Mouse (Mus musculus) heart, embryonic 16.5 days (tissue): Measurements from ENCODE around the gene Tlr5. TPM values are rescaled to one million over a fixed set of nuclear protein-coding genes. Genes with fewer than 3 reads are reported as not detected.
A peak's percentile ranks its signal among the peaks of the same experiment; 100 is the strongest.

Experiments
- ATAC-seq: fragments of 200-750 bp; cut with Nextera tagmentation; replicated peaks from 2 replicates; pipeline ENCODE4 v1.8.0; 2017; ENCODE audit warnings: moderate number of reproducible peaks; ENCODE audit not compliant: insufficient read depth, low FRiP score; ENCODE audit errors: extremely low read depth
- H3K27ac ChIP-seq: fragments of 300-500 bp; sonication (generic); 2 replicates; pipeline ENCODE4 v1.5.1; 2014; ENCODE audit warnings: mild to moderate bottlenecking, low read length, control low read depth, moderate library complexity
- H3K27me3 ChIP-seq: fragments of 300-500 bp; sonication (generic); 2 replicates; pipeline ENCODE4 v1.6.1; 2014; ENCODE audit warnings: low read length, mixed read lengths; ENCODE audit not compliant: control insufficient read depth, insufficient read depth
- H3K36me3 ChIP-seq: fragments of 300-500 bp; sonication (generic); 2 replicates; pipeline ENCODE4 v1.6.1; 2014; ENCODE audit not compliant: control insufficient read depth, insufficient read depth
- H3K4me1 ChIP-seq: fragments of 300-500 bp; sonication (generic); 2 replicates; pipeline ENCODE4 v1.6.1; 2014; ENCODE audit warnings: low read length, mixed read lengths; ENCODE audit not compliant: control insufficient read depth, insufficient read depth
- H3K4me2 ChIP-seq: fragments of 300-500 bp; sonication (generic); 2 replicates; pipeline ENCODE4 v1.6.1; 2014; ENCODE audit warnings: low read depth, mild to moderate bottlenecking, control low read depth, low read length
- H3K4me3 ChIP-seq: fragments of 300-500 bp; sonication (generic); 2 replicates; pipeline ENCODE4 v1.5.1; 2014; ENCODE audit warnings: mild to moderate bottlenecking, control low read depth, low read length
- H3K9ac ChIP-seq: fragments of 300-500 bp; sonication (generic); 2 replicates; pipeline ENCODE4 v1.6.1; 2014; ENCODE audit warnings: low read length, control low read depth
- H3K9me3 ChIP-seq: fragments of 300-500 bp; sonication (generic); replicated peaks from 2 replicates; pipeline ENCODE4 v1.6.1; 2016; ENCODE audit warnings: low read length; ENCODE audit not compliant: control insufficient read depth
- WGBS: fragments of 180-500 bp; shearing (Covaris S2); extraction: QIAGEN DNeasy Blood & Tissue Kit; methylation state at CpG from one replicate; pipeline ENCODE4 v1.1.7; 2014; 5-methylcytosine and 5-hydroxymethylcytosine counted together
- polyA plus RNA-seq: library from polyadenylated mRNA; unstranded; fragments of >200 nt; fragmentation: Nextera tagmentation; extraction: Ambion mirVana; gene quantifications from 2 replicates; pipeline ENCODE4 v1.2.1, GENCODE M21; 2015

Gene Tlr5
- polyA plus RNA-seq, 1 experiment from 2014 or later = 1.7 TPM

DNA sequence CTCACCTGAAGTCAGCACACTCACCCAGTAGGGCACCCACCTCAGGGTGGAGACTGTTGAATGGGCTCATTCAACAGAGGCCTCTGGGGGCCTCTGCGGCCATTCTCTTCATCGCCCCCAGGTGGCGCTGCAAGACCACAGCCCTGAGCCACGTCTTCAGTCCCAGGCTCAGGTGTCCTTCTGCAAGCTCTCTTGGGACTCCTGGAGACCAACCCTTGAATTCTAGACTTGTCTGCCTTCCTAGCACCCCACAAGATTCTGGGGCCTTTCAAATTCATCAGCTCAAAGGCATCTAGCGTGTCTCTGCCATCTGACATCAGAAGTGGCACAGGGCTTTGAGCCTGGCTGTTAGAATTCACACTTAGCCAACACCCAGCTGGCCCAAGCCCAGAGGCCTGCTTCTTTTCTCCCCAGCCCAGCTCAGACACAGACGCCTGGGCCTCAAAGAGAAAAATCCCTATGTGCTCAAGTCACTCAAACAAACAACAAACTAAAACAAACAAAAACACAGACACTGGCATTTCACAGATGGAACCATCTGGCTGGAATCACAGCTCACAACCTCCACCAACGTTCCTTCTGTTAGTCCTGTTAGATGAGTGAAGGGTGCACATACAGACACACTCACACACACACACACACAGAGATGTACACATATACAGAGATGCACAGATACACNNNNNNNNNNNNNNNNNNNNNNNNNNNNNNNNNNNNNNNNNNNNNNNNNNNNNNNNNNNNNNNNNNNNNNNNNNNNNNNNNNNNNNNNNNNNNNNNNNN lies 36.6 kb downstream of the Tlr5 start:
- H3K27ac ChIP-seq = no peak overlapping the region
- no peak overlapping the region for H3K9ac ChIP-seq
- no peaks in the 10 kb centered on the region for H3K9me3 ChIP-seq
- H3K27me3 ChIP-seq = no peaks in the 10 kb centered on the region
- 10% methylated on average over 7 of the region's 7 CpGs for WGBS
- peak; percentile 63; the same call in 1 of the 2 replicates for ATAC-seq
- no peaks in the 10 kb centered on the region for H3K36me3 ChIP-seq
- H3K4me3 ChIP-seq = no peak overlapping the region
- H3K4me2 ChIP-seq = no peak overlapping the region
- H3K4me1 ChIP-seq = peaks cover 9% of the 10 kb centered on the region

Other genes starting within 250 kb of the Tlr5 start
- not detected in 2 replicates for gene Ccdc185, start 205.6 kb upstream of the Tlr5 start, polyA plus RNA-seq
- gene Susd4, start 190.9 kb upstream of the Tlr5 start, polyA plus RNA-seq = 5.3 and 5.6 TPM in 2 replicates